Mouse (Mus musculus) CH12.LX (cell line): ENCODE results near the gene Supt7l. TPM values are rescaled to one million over a fixed set of nuclear protein-coding genes. Genes with fewer than 3 reads are reported as not detected.

Source experiments
- DNase-seq: peaks from one replicate; pipeline ENCODE4 v3.0.0-alpha.2; 2013; ENCODE audit errors: extremely low read depth
- H3K27ac ChIP-seq: 2 replicates; pipeline ENCODE4 v1.5.1; 2012; ENCODE audit warnings: low read depth, mild to moderate bottlenecking, control low read depth, moderate library complexity; ENCODE audit not compliant: insufficient read depth
- H3K27me3 ChIP-seq: replicated peaks from 2 replicates; pipeline ENCODE3; 2012; ENCODE audit warnings: inconsistent platforms
- H3K36me3 ChIP-seq, 2 experiments: replicated peaks in 1 of 2; 2 replicates each; pipeline versions ENCODE3 to v1.6.1; 2012; ENCODE audit warnings: inconsistent platforms in 1 of 2, low read length in 1 of 2, mild to moderate bottlenecking in 1 of 2, mixed read lengths in 1 of 2, moderate library complexity in 1 of 2; ENCODE audit not compliant: control insufficient read depth in 1 of 2, insufficient read depth in 1 of 2
- H3K4me1 ChIP-seq, 2 experiments: 2 replicates each; pipeline ENCODE4 v1.6.1; 2012; ENCODE audit warnings: inconsistent platforms in 1 of 2, moderate library complexity in 1 of 2; ENCODE audit not compliant: insufficient read depth in 2 of 2, control insufficient read depth in 1 of 2
- H3K4me2 ChIP-seq: 2 replicates; pipeline ENCODE4 v1.6.1; 2012; ENCODE audit warnings: low read depth, mild to moderate bottlenecking, control low read depth; ENCODE audit not compliant: poor library complexity, insufficient read depth, severe bottlenecking
- H3K4me3 ChIP-seq, 3 experiments: fragments of 150-350 bp in 1 of 3; sonication (generic) in 1 of 3; replicated peaks in 1 of 3; 2 replicates each; pipeline versions ENCODE3 to v1.5.1; 2011 to 2012; ENCODE audit warnings: low read depth in 2 of 3, low read length in 2 of 3, mild to moderate bottlenecking in 2 of 3, moderate library complexity in 2 of 3, control low read depth in 1 of 3, improper control_type of control experiment in 1 of 3, inconsistent platforms in 1 of 3, mixed read lengths in 1 of 3; ENCODE audit not compliant: poor library complexity in 1 of 3
- H3K79me2 ChIP-seq: replicated peaks from 2 replicates; pipeline ENCODE4 v1.6.1; 2012; ENCODE audit warnings: mild to moderate bottlenecking, moderate library complexity; ENCODE audit not compliant: control insufficient read depth, poor library complexity, insufficient read depth, severe bottlenecking; ENCODE audit errors: extremely low read depth
- H3K9ac ChIP-seq: 2 replicates; pipeline ENCODE4 v1.6.1; 2012; ENCODE audit warnings: low read depth, mild to moderate bottlenecking, control low read depth, moderate library complexity; ENCODE audit not compliant: insufficient read depth
- H3K9me3 ChIP-seq: replicated peaks from 2 replicates; pipeline ENCODE3; 2012; ENCODE audit warnings: low read length, inconsistent platforms, mixed read lengths
- BHLHE40 ChIP-seq: IDR thresholded peaks from 2 replicates; pipeline ENCODE4 v1.6.1; 2011; ENCODE audit warnings: mild to moderate bottlenecking, low read depth, low read length, improper control_type of control experiment
- CHD1 ChIP-seq: IDR thresholded peaks from 2 replicates; pipeline ENCODE4 v1.6.1; 2012; ENCODE audit warnings: low read depth, low read length, improper control_type of control experiment, inconsistent platforms
- CHD2 ChIP-seq: IDR thresholded peaks from 2 replicates; pipeline ENCODE4 v1.6.1; 2011; ENCODE audit warnings: low read length, improper control_type of control experiment
- CTCF ChIP-seq, 2 experiments: IDR thresholded peaks in 1 of 2; conservative IDR thresholded peaks in 1 of 2; 2 replicates each; pipeline ENCODE4 v1.5.1; 2011 to 2012; ENCODE audit warnings: low read depth in 2 of 2, low read length in 2 of 2, improper control_type of control experiment in 1 of 2, inconsistent platforms in 1 of 2, mild to moderate bottlenecking in 1 of 2, moderate library complexity in 1 of 2
- E2F4 ChIP-seq: IDR thresholded peaks from 2 replicates; pipeline ENCODE4 v1.6.1; 2011; ENCODE audit warnings: low read depth, low read length, improper control_type of control experiment; ENCODE audit not compliant: insufficient replicate concordance
- ELF1 ChIP-seq: IDR thresholded peaks from 2 replicates; pipeline ENCODE4 v1.6.1; 2014; ENCODE audit warnings: low read depth, mild to moderate bottlenecking, inconsistent platforms, low read length, improper control_type of control experiment
- EP300 ChIP-seq: IDR thresholded peaks from 2 replicates; pipeline ENCODE4 v1.6.1; 2011; ENCODE audit warnings: low read length, improper control_type of control experiment
- ETS1 ChIP-seq: conservative IDR thresholded peaks from 2 replicates; pipeline ENCODE4 v1.6.1; 2012; ENCODE audit warnings: low read depth, mild to moderate bottlenecking, inconsistent platforms, low read length, improper control_type of control experiment, moderate library complexity
- GABPA ChIP-seq: IDR thresholded peaks from 2 replicates; pipeline ENCODE4 v1.6.1; 2012; ENCODE audit warnings: low read depth, low read length, improper control_type of control experiment, inconsistent platforms; ENCODE audit not compliant: insufficient replicate concordance
- HCFC1 ChIP-seq: IDR thresholded peaks from 2 replicates; pipeline ENCODE4 v1.6.1; 2012; ENCODE audit warnings: low read depth, mild to moderate bottlenecking, inconsistent platforms, low read length, improper control_type of control experiment
- IRF4 ChIP-seq: IDR thresholded peaks from 2 replicates; pipeline ENCODE4 v1.6.1; 2014; ENCODE audit warnings: low read depth, mild to moderate bottlenecking, inconsistent platforms, low read length, improper control_type of control experiment
- JUN ChIP-seq: IDR thresholded peaks from 2 replicates; pipeline ENCODE4 v1.6.1; 2011; ENCODE audit warnings: low read depth, mild to moderate bottlenecking, low read length, improper control_type of control experiment, moderate library complexity; ENCODE audit not compliant: insufficient read depth
- JUND ChIP-seq: conservative IDR thresholded peaks from 2 replicates; pipeline ENCODE4 v1.6.1; 2011; ENCODE audit warnings: low read depth, low read length, improper control_type of control experiment
- KAT2A ChIP-seq: IDR thresholded peaks from 2 replicates; pipeline ENCODE4 v1.6.1; 2012; ENCODE audit warnings: low read length, improper control_type of control experiment, inconsistent platforms; ENCODE audit not compliant: insufficient replicate concordance
- MAFK ChIP-seq: IDR thresholded peaks from 2 replicates; pipeline ENCODE4 v1.6.1; 2011; ENCODE audit warnings: low read length, improper control_type of control experiment; ENCODE audit not compliant: insufficient replicate concordance
- MAX ChIP-seq: IDR thresholded peaks from 2 replicates; pipeline ENCODE4 v1.6.1; 2011; ENCODE audit warnings: low read length, improper control_type of control experiment
- MAZ ChIP-seq: IDR thresholded peaks from 2 replicates; pipeline ENCODE4 v1.6.1; 2012; ENCODE audit warnings: low read depth, mild to moderate bottlenecking, inconsistent platforms, low read length, improper control_type of control experiment, moderate library complexity
- MEF2A ChIP-seq: IDR thresholded peaks from 2 replicates; pipeline ENCODE4 v1.6.1; 2014; ENCODE audit warnings: low read depth, mild to moderate bottlenecking, inconsistent platforms, low read length, improper control_type of control experiment, borderline replicate concordance
- MXI1 ChIP-seq: IDR thresholded peaks from 2 replicates; pipeline ENCODE4 v1.6.1; 2011; ENCODE audit warnings: mild to moderate bottlenecking, low read depth, low read length, improper control_type of control experiment
- MYC ChIP-seq: IDR thresholded peaks from 2 replicates; pipeline ENCODE4 v1.6.1; 2011; ENCODE audit warnings: low read depth, mild to moderate bottlenecking, improper control_type of control experiment, low read length
- NELFE ChIP-seq: IDR thresholded peaks from 2 replicates; pipeline ENCODE4 v1.6.1; 2011; ENCODE audit warnings: low read depth, low read length, improper control_type of control experiment
- NRF1 ChIP-seq: IDR thresholded peaks from 2 replicates; pipeline ENCODE4 v1.6.1; 2014; ENCODE audit warnings: low read depth, mild to moderate bottlenecking, inconsistent platforms, low read length, improper control_type of control experiment, moderate library complexity
- PAX5 ChIP-seq: IDR thresholded peaks from 2 replicates; pipeline ENCODE4 v1.6.1; 2012; ENCODE audit warnings: low read length, inconsistent platforms, mixed read lengths
- POLR2A ChIP-seq: IDR thresholded peaks from 2 replicates; pipeline ENCODE4 v1.6.1; 2011; ENCODE audit warnings: low read depth, mild to moderate bottlenecking, improper control_type of control experiment, low read length
- POLR2AphosphoS2 ChIP-seq: IDR thresholded peaks from 2 replicates; pipeline ENCODE4 v1.6.1; 2011; ENCODE audit warnings: low read depth, low read length, improper control_type of control experiment
- RAD21 ChIP-seq: IDR thresholded peaks from 2 replicates; pipeline ENCODE4 v1.6.1; 2011; ENCODE audit warnings: low read depth, mild to moderate bottlenecking, low read length, improper control_type of control experiment, moderate library complexity
- RCOR1 ChIP-seq: conservative IDR thresholded peaks from 2 replicates; pipeline ENCODE4 v1.6.1; 2012; ENCODE audit warnings: low read depth, mild to moderate bottlenecking, inconsistent platforms, low read length, improper control_type of control experiment
- SIN3A ChIP-seq: IDR thresholded peaks from 2 replicates; pipeline ENCODE4 v1.6.1; 2012; ENCODE audit warnings: low read length, improper control_type of control experiment, inconsistent platforms
- SMC3 ChIP-seq: IDR thresholded peaks from 2 replicates; pipeline ENCODE4 v1.6.1; 2011; ENCODE audit warnings: low read depth, low read length, improper control_type of control experiment
- TBP ChIP-seq: conservative IDR thresholded peaks from 2 replicates; pipeline ENCODE4 v1.6.1; 2011; ENCODE audit warnings: low read depth, low read length, improper control_type of control experiment
- TCF12 ChIP-seq: IDR thresholded peaks from 2 replicates; pipeline ENCODE4 v1.6.1; 2014; ENCODE audit warnings: low read depth, mild to moderate bottlenecking, inconsistent platforms, low read length, improper control_type of control experiment
- UBTF ChIP-seq: IDR thresholded peaks from 2 replicates; pipeline ENCODE4 v1.6.1; 2012; ENCODE audit warnings: low read depth, mild to moderate bottlenecking, inconsistent platforms, low read length, improper control_type of control experiment, moderate library complexity
- USF1 ChIP-seq: IDR thresholded peaks from 2 replicates; pipeline ENCODE4 v1.6.1; 2014; ENCODE audit warnings: low read depth, mild to moderate bottlenecking, inconsistent platforms, low read length, improper control_type of control experiment
- USF2 ChIP-seq: conservative IDR thresholded peaks from 2 replicates; pipeline ENCODE4 v1.6.1; 2011; ENCODE audit warnings: low read depth, low read length, improper control_type of control experiment
- ZC3H11A ChIP-seq: IDR thresholded peaks from 2 replicates; pipeline ENCODE4 v1.6.1; 2012; ENCODE audit warnings: low read depth, mild to moderate bottlenecking, inconsistent platforms, low read length, improper control_type of control experiment
- ZKSCAN1 ChIP-seq: IDR thresholded peaks from 2 replicates; pipeline ENCODE4 v1.6.1; 2012; ENCODE audit warnings: low read depth, inconsistent platforms, low read length, improper control_type of control experiment, borderline replicate concordance
- ZMIZ1 ChIP-seq: IDR thresholded peaks from 2 replicates; pipeline ENCODE4 v1.6.1; 2012; ENCODE audit warnings: low read depth, mild to moderate bottlenecking, inconsistent platforms, low read length, improper control_type of control experiment
- ZNF384 ChIP-seq: IDR thresholded peaks from 2 replicates; pipeline ENCODE4 v1.6.1; 2012; ENCODE audit warnings: low read depth, low read length, improper control_type of control experiment, inconsistent platforms
- dilution Hi-C: fragments of 300-500 bp; cut with MboI; formaldehyde crosslinking; loops from 2 replicates; pipeline ENCODE4 v1.14.3; 2020; ENCODE audit warnings: low sequenced_read_pairs; ENCODE audit not compliant: extremely low pct_unique_long_range_greater_than_20kb, extremely low pct_ligation_motif_present
- in situ Hi-C: fragments of 300-500 bp; cut with MboI; formaldehyde crosslinking; loops from 3 replicates; pipeline ENCODE4 v1.14.3; 2019; ENCODE audit warnings: low sequenced_read_pairs, low pct_ligation_motif_present, low pct_unique_long_range_greater_than_20kb, mixed read lengths
- polyA plus RNA-seq: library from polyadenylated mRNA; unstranded; fragments of >175 nt; gene quantifications from 2 replicates; pipeline ENCODE4 v1.2.1, GENCODE M21; 2012; ENCODE audit warnings: low read depth; ENCODE audit not compliant: insufficient read length
- total RNA-seq, 2 experiments: library from RNA; depleted of rRNA; stranded (reverse); fragments of 300-350 nt in 1 of 2; fragments of >200 nt in 1 of 2; gene quantifications; 2 replicates each; pipeline ENCODE4 v1.2.3; 2012 to 2014

Gene Supt7l
- total and polyA plus RNA-seq, 3 experiments = 12.8 to 16.8 (median 16.2) TPM

GRCm38 (mm10) chr5:31494513-31495297, 32.9 kb downstream of the Supt7l start, which contains the start of gene Gpn1:
TSS of gene Gpn1 (plus strand) at chr5:31494741.
- peak within 1 kb of the TSS; percentile 93 for H3K4me2 ChIP-seq
- peak within 1 kb of the TSS; percentile 82 to 94 (median 86) for H3K4me3 ChIP-seq
- H3K36me3 ChIP-seq = peaks cover 25 to 33% of the 10 kb centered on the region in 2 experiments
- TF ChIP-seq HCFC1 (peak; percentile 76), JUN (no peak), USF2 (no peak), TBP (peak; percentile 59; the same call in 1 of the 2 replicates), ZC3H11A (no peak), E2F4 (no peak), NELFE (peak; percentile 90), GABPA (no peak), JUND (no peak), POLR2AphosphoS2 (0 out of 2 replicates have a peak, but pooled peaks have one; percentile 44), ETS1 (0 out of 2 replicates have a peak, but pooled peaks have one; percentile 11), EP300 (no peak), IRF4 (0 out of 2 replicates have a peak, but pooled peaks have one; percentile 29), ZKSCAN1 (no peak), ZMIZ1 (peak; percentile 70; the same call in 1 of the 2 replicates), BHLHE40 (no peak), POLR2A (peak; percentile 88), PAX5 (no peak), KAT2A (peak; percentile 55; the same call in 1 of the 2 replicates), SMC3 (no peak), MEF2A (0 out of 2 replicates have a peak, but pooled peaks have one; percentile 38), CHD1 (no peak), MAFK (no peak), ZNF384 (no peak), CTCF (conservative IDR thresholded peaks at IDR 0.05 in 1 of 2, IDR thresholded peaks at IDR 0.05 in 1 of 2; ENCODE audit: low read depth in 2 of 2, low read length in 2 of 2) (no peak), USF1 (no peak), UBTF (0 out of 2 replicates have a peak, but pooled peaks have one; percentile 39), MAZ (0 out of 2 replicates have a peak, but pooled peaks have one; percentile 28), TCF12 (peak; percentile 77), ELF1 (no peak; the same call in 1 of the 2 replicates), MAX (peak; percentile 81), NRF1 (peak; percentile 54), MYC (peak; percentile 74), RCOR1 (no peak), RAD21 (no peak), MXI1 (peak; percentile 95), CHD2 (peak; percentile 88), SIN3A (peak; percentile 93)
- H3K27ac ChIP-seq = no peak within 1 kb of the TSS
- in situ Hi-C loops = no loop called here
- DNase-seq = peak; percentile 94
- H3K27me3 ChIP-seq = peaks cover 17% of the 10 kb centered on the region
- dilution Hi-C loops = no loop called here
- H3K9ac ChIP-seq = peak within 1 kb of the TSS; percentile 70
- peaks cover 6% of the 10 kb centered on the region for H3K9me3 ChIP-seq
- H3K4me1 ChIP-seq = peaks cover 0 to 15% of the 10 kb centered on the region in 2 experiments; a peak in 2 of 4 replicates
- peaks cover 14% of the 10 kb centered on the region for H3K79me2 ChIP-seq
